Mouse (Mus musculus): ENCODE data around the gene Kcnt2. TPM values are rescaled to one million over a fixed set of nuclear protein-coding genes. Genes with fewer than 3 reads are reported as not detected.
A peak's percentile ranks its signal among the peaks of the same experiment; 100 is the strongest.

Kcnt2 gene
- polyA plus RNA-seq, 2 experiments: 2.2 to 2.3 TPM

- no peaks in the 10 kb centered on the region for H3K4me1 ChIP-seq (ENCODE audit: control insufficient read depth, insufficient read depth, low read length)
- no peak overlapping the region for H3K4me3 ChIP-seq (replicated peaks; ENCODE audit: low read length)
- DNase-seq (ENCODE audit: low spot score) (no peak), ATAC-seq (ENCODE audit: low FRiP score, low read depth) (no peak)
- TF ChIP-seq POLR2A (IDR thresholded peaks at IDR 0.05; ENCODE audit: borderline replicate concordance, extremely low read depth, insufficient read depth, insufficient read length): no peak
- no peaks in the 10 kb centered on the region for H3K9me3 ChIP-seq (ENCODE audit: control insufficient read depth, low read length)
- H3K27me3 ChIP-seq (ENCODE audit: control insufficient read depth, insufficient read depth, low read length): no peaks in the 10 kb centered on the region
- no peak overlapping the region for H3K4me2 ChIP-seq (replicated peaks; ENCODE audit: low read depth, low read length, severe bottlenecking)
- no peak overlapping the region for H3K9ac ChIP-seq (ENCODE audit: low read depth, low read length, severe bottlenecking)
- H3K27ac ChIP-seq (replicated peaks; ENCODE audit: low read depth, low read length): no peak overlapping the region
- no peaks in the 10 kb centered on the region for H3K36me3 ChIP-seq (ENCODE audit: control insufficient read depth, insufficient read depth, low read length)
Measured at GRCm38 (mm10) chr1:140397756-140398155, 151.8 kb downstream of the Kcnt2 start.

GRCm38 (mm10) chr1:140406631-140407288 lies 160.8 kb downstream of the Kcnt2 start:
- Histone ChIP-seq H3K27me3 (ENCODE audit: control insufficient read depth, insufficient read depth, low read length) (no peaks in the 10 kb centered on the region), H3K36me3 (ENCODE audit: control insufficient read depth, insufficient read depth, low read length) (no peaks in the 10 kb centered on the region), H3K9ac (ENCODE audit: low read depth, low read length, severe bottlenecking) (no peak overlapping the region), H3K4me3 (replicated peaks; ENCODE audit: low read length) (no peak overlapping the region), H3K4me2 (replicated peaks; ENCODE audit: low read depth, low read length, severe bottlenecking) (no peak overlapping the region), H3K9me3 (ENCODE audit: control insufficient read depth, low read length) (no peaks in the 10 kb centered on the region), H3K27ac (replicated peaks; ENCODE audit: low read depth, low read length) (no peak overlapping the region), H3K4me1 (ENCODE audit: control insufficient read depth, insufficient read depth, low read length) (peaks cover 3% of the 10 kb centered on the region)
- no peak for ATAC-seq (ENCODE audit: low FRiP score, low read depth)
- DNase-seq (ENCODE audit: low spot score): no peak
- 54% methylated on average over 4 of the region's 4 CpGs for WGBS
- TF ChIP-seq POLR2A (IDR thresholded peaks at IDR 0.05; ENCODE audit: borderline replicate concordance, extremely low read depth, insufficient read depth, insufficient read length): no peak

GRCm38 (mm10) chr1:140415761-140416160 lies 169.8 kb downstream of the Kcnt2 start:
- TF ChIP-seq POLR2A (IDR thresholded peaks at IDR 0.05; ENCODE audit: borderline replicate concordance, extremely low read depth, insufficient read depth, insufficient read length): no peak
- Histone ChIP-seq H3K27ac (replicated peaks; ENCODE audit: low read depth, low read length) (no peak overlapping the region), H3K27me3 (ENCODE audit: control insufficient read depth, insufficient read depth, low read length) (no peaks in the 10 kb centered on the region), H3K4me3 (replicated peaks; ENCODE audit: low read length) (no peak overlapping the region), H3K9me3 (ENCODE audit: control insufficient read depth, low read length) (no peaks in the 10 kb centered on the region), H3K36me3 (ENCODE audit: control insufficient read depth, insufficient read depth, low read length) (no peaks in the 10 kb centered on the region), H3K9ac (ENCODE audit: low read depth, low read length, severe bottlenecking) (no peak overlapping the region), H3K4me2 (replicated peaks; ENCODE audit: low read depth, low read length, severe bottlenecking) (no peak overlapping the region), H3K4me1 (ENCODE audit: control insufficient read depth, insufficient read depth, low read length) (no peaks in the 10 kb centered on the region)
- DNase-seq (ENCODE audit: low spot score) (no peak), ATAC-seq (ENCODE audit: low FRiP score, low read depth) (no peak)
- 67% methylated on average over 1 of the region's 1 CpGs for WGBS

- H3K9ac ChIP-seq (ENCODE audit: low read depth, low read length, severe bottlenecking): no peak overlapping the region
- TF ChIP-seq POLR2A (IDR thresholded peaks at IDR 0.05; ENCODE audit: borderline replicate concordance, extremely low read depth, insufficient read depth, insufficient read length): no peak
- H3K4me2 ChIP-seq (replicated peaks; ENCODE audit: low read depth, low read length, severe bottlenecking): no peak overlapping the region
- H3K9me3 ChIP-seq (ENCODE audit: control insufficient read depth, low read length): no peaks in the 10 kb centered on the region
- H3K27ac ChIP-seq (replicated peaks; ENCODE audit: low read depth, low read length): no peak overlapping the region
- H3K4me1 ChIP-seq (ENCODE audit: control insufficient read depth, insufficient read depth, low read length): no peaks in the 10 kb centered on the region
- DNase-seq (ENCODE audit: low spot score): peak; percentile 18
- H3K4me3 ChIP-seq (replicated peaks; ENCODE audit: low read length): no peak overlapping the region
- H3K36me3 ChIP-seq (ENCODE audit: control insufficient read depth, insufficient read depth, low read length): no peaks in the 10 kb centered on the region
- no peak for ATAC-seq (ENCODE audit: low FRiP score, low read depth)
- H3K27me3 ChIP-seq (ENCODE audit: control insufficient read depth, insufficient read depth, low read length): no peaks in the 10 kb centered on the region
Measured at GRCm38 (mm10) chr1:140422954-140423353, 177.0 kb downstream of the Kcnt2 start.

- no peaks in the 10 kb centered on the region for H3K36me3 ChIP-seq (ENCODE audit: control insufficient read depth, insufficient read depth, low read length)
- H3K4me3 ChIP-seq (replicated peaks; ENCODE audit: low read length): no peak overlapping the region
- H3K27ac ChIP-seq (replicated peaks; ENCODE audit: low read depth, low read length): no peak overlapping the region
- H3K27me3 ChIP-seq (ENCODE audit: control insufficient read depth, insufficient read depth, low read length): no peaks in the 10 kb centered on the region
- no peaks in the 10 kb centered on the region for H3K9me3 ChIP-seq (ENCODE audit: control insufficient read depth, low read length)
- ATAC-seq (ENCODE audit: low FRiP score, low read depth) (no peak), DNase-seq (ENCODE audit: low spot score) (no peak)
- no peak for TF ChIP-seq POLR2A (IDR thresholded peaks at IDR 0.05; ENCODE audit: borderline replicate concordance, extremely low read depth, insufficient read depth, insufficient read length)
- WGBS: 52% methylated on average over 2 of the region's 2 CpGs
- no peaks in the 10 kb centered on the region for H3K4me1 ChIP-seq (ENCODE audit: control insufficient read depth, insufficient read depth, low read length)
- no peak overlapping the region for H3K4me2 ChIP-seq (replicated peaks; ENCODE audit: low read depth, low read length, severe bottlenecking)
- no peak overlapping the region for H3K9ac ChIP-seq (ENCODE audit: low read depth, low read length, severe bottlenecking)
Measured at GRCm38 (mm10) chr1:140429284-140429850, 183.4 kb downstream of the Kcnt2 start.
